ENCODE assay signal across 32 mouse cellular contexts in genomic region chr11:51303981-51304553, GRCm38 (mm10). TPM values are rescaled to one million over a fixed set of nuclear protein-coding genes. Genes with fewer than 3 reads are reported as not detected.
DNase-seq lines count a peak whose midpoint lies in the region; ATAC-seq lines count a peak whose summit lies in the region.
"Had no signal": no experiment of that assay in that cellular context is flagged by ENCODE, and none has a peak within 500 bp of the region (broad histone marks: within the 10 kb centered on the region; RNA-seq: fewer than 3 reads in every experiment).

No protein-coding gene starts in this region.

- no peak overlapping the region for H3K27ac ChIP-seq in limb, embryonic 11.5 days (replicated peaks; ENCODE audit: low read depth, low read length)
- H3K27ac ChIP-seq in kidney, embryonic 16.5 days (ENCODE audit: low read length) = no peak overlapping the region
- H3K27ac ChIP-seq: embryonic facial prominence, embryonic 13.5 days; forebrain, embryonic 13.5 days; gastrocnemius, adult 2 months; heart, embryonic 15.5 days; intestine, embryonic 15.5 days; limb, embryonic 15.5 days; liver, embryonic 14.5 days; midbrain, embryonic 15.5 days had no signal

- H3K4me1 ChIP-seq in limb, embryonic 11.5 days (ENCODE audit: control insufficient read depth, insufficient read depth, low read length) = no peaks in the 10 kb centered on the region
- H3K4me1 ChIP-seq in kidney, embryonic 16.5 days (ENCODE audit: insufficient read depth, low read length) = no peaks in the 10 kb centered on the region
- H3K4me1 ChIP-seq: forebrain, embryonic 13.5 days; heart, embryonic 15.5 days; intestine, embryonic 15.5 days; midbrain, embryonic 15.5 days had no signal

- no peaks in the 10 kb centered on the region for H3K9me3 ChIP-seq in limb, embryonic 11.5 days (ENCODE audit: control insufficient read depth, low read length)
- no peaks in the 10 kb centered on the region for H3K9me3 ChIP-seq in kidney, embryonic 16.5 days (ENCODE audit: low read length)
- H3K9me3 ChIP-seq: embryonic facial prominence, embryonic 13.5 days; forebrain, embryonic 13.5 days; G1E; heart, embryonic 15.5 days; intestine, embryonic 15.5 days; limb, embryonic 15.5 days; midbrain, embryonic 15.5 days had no signal

- no peak for ATAC-seq in limb, embryonic 11.5 days (ENCODE audit: insufficient number of reproducible peaks, low FRiP score, low TSS enrichment, low read depth)
- ATAC-seq in kidney, embryonic 16.5 days (ENCODE audit: low FRiP score, low TSS enrichment) = no peak
- ATAC-seq: forebrain, embryonic 13.5 days; hindbrain, embryonic 16.5 days; intestine, embryonic 15.5 days; midbrain, embryonic 15.5 days; Patski had no signal

- H3K4me2 ChIP-seq in limb, embryonic 11.5 days (ENCODE audit: low read depth, severe bottlenecking) = no peak overlapping the region
- H3K4me2 ChIP-seq in kidney, embryonic 16.5 days (replicated peaks; ENCODE audit: low read depth, low read length) = no peak overlapping the region
- H3K4me2 ChIP-seq: embryonic facial prominence, embryonic 13.5 days; forebrain, embryonic 13.5 days; heart, embryonic 15.5 days; intestine, embryonic 15.5 days; limb, embryonic 15.5 days; lung, embryonic 14.5 days; midbrain, embryonic 15.5 days had no signal

- no peak overlapping the region for H3K9ac ChIP-seq in limb, embryonic 11.5 days (ENCODE audit: low read length)
- H3K9ac ChIP-seq in kidney, embryonic 16.5 days (replicated peaks; ENCODE audit: low read length) = no peak overlapping the region
- H3K9ac ChIP-seq: embryonic facial prominence, embryonic 13.5 days; forebrain, embryonic 13.5 days; heart, embryonic 15.5 days; intestine, embryonic 15.5 days; limb, embryonic 15.5 days; liver, embryonic 14.5 days; lung, embryonic 14.5 days; midbrain, embryonic 15.5 days had no signal

- H3K4me3 ChIP-seq in limb, embryonic 11.5 days (ENCODE audit: low read depth, low read length) = no peak overlapping the region
- H3K4me3 ChIP-seq in kidney, embryonic 16.5 days (ENCODE audit: low read length) = no peak overlapping the region
- H3K4me3 ChIP-seq: embryonic facial prominence, embryonic 13.5 days; forebrain, embryonic 13.5 days; gastrocnemius, adult 2 months; heart, embryonic 15.5 days; intestine, embryonic 15.5 days; limb, embryonic 15.5 days; midbrain, embryonic 15.5 days had no signal

- DNase-seq in left cerebral cortex, adult 18-20 months (ENCODE audit: low spot score in 2 of 2) = peak; percentile 21 to 38
- no peak for DNase-seq in left cerebral cortex, adult 11 months (ENCODE audit: low spot score)
- DNase-seq in embryo, embryonic 10 days (ENCODE audit: low spot score) = peak; percentile 62
- peak; percentile 27 for DNase-seq in embryo, embryonic 9.5 days (ENCODE audit: extremely low spot score)
- peak; percentile 36 for DNase-seq in limb, embryonic 11.5 days (ENCODE audit: low spot score)
- no peak for DNase-seq in cerebellum, adult 9-10 months
- DNase-seq: adrenal gland, adult 2 months; B cell, adult 2 months; cerebellum, adult 18-20 months; cerebellum, postnatal 36 days; gastrocnemius, adult 2 months; heart, postnatal 4 days; kidney, adult 8-10 months; kidney, postnatal 14 days; lung, embryonic 14.5 days; thymus, postnatal 36 days had no signal

- H3K27me3 ChIP-seq in limb, embryonic 11.5 days (ENCODE audit: control insufficient read depth, insufficient read depth, low read length) = no peaks in the 10 kb centered on the region
- no peaks in the 10 kb centered on the region for H3K27me3 ChIP-seq in kidney, embryonic 16.5 days (ENCODE audit: insufficient read depth, low read length)
- H3K27me3 ChIP-seq: embryonic facial prominence, embryonic 13.5 days; forebrain, embryonic 13.5 days; heart, embryonic 15.5 days; intestine, embryonic 15.5 days; limb, embryonic 15.5 days; midbrain, embryonic 15.5 days; Patski had no signal

- H3K36me3 ChIP-seq in limb, embryonic 11.5 days (ENCODE audit: control insufficient read depth, insufficient read depth, low read length) = no peaks in the 10 kb centered on the region
- no peaks in the 10 kb centered on the region for H3K36me3 ChIP-seq in kidney, embryonic 16.5 days (ENCODE audit: insufficient read depth, low read length)
- H3K36me3 ChIP-seq: embryonic facial prominence, embryonic 13.5 days; G1E; heart, embryonic 15.5 days; intestine, embryonic 15.5 days; limb, embryonic 15.5 days; midbrain, embryonic 15.5 days had no signal

- 42% methylated on average over 12 of the region's 12 CpGs for WGBS in limb, embryonic 11.5 days
- 59% methylated on average over 12 of the region's 12 CpGs for WGBS in kidney, embryonic 16.5 days

RNA-seq across cellular contexts. Expression of gene Col23a1, which starts 14.3 kb away (rescaled TPM):
- total RNA-seq in left cerebral cortex, adult 18-20 months (2021) = 10 to 100 TPM in 1 of 2 experiments, 1 to 10 TPM in 1; 8.2 to 14.2 TPM
- polyA plus RNA-seq in limb, embryonic 11.5 days (2014; fragmentation: Nextera tagmentation; extraction: Ambion mirVana) = 21.1 and 26.6 TPM in 2 replicates
- 5.2 and 5.8 TPM in 2 replicates for polyA plus RNA-seq in kidney, embryonic 16.5 days (2015; fragmentation: Nextera tagmentation; extraction: Ambion mirVana)

RNA-seq across cellular contexts. Expression of gene BC049762, which starts 41.2 kb away (rescaled TPM):
- not detected for total RNA-seq in left cerebral cortex, adult 18-20 months (2021)
- polyA plus RNA-seq in limb, embryonic 11.5 days (2014; fragmentation: Nextera tagmentation; extraction: Ambion mirVana) = 0.61 and 0.69 TPM in 2 replicates
- 0.21 and 0.29 TPM in 2 replicates for polyA plus RNA-seq in kidney, embryonic 16.5 days (2015; fragmentation: Nextera tagmentation; extraction: Ambion mirVana)
- total RNA-seq: G1E; gastrocnemius, adult 2 months; gastrocnemius, postnatal 4 days; heart, postnatal 4 days; layer of hippocampus, adult 18-20 months; layer of hippocampus, postnatal 14 days; left cerebral cortex, postnatal 10 days; megakaryocyte, adult 5-6 weeks had no signal
- polyA plus RNA-seq: G1E had no signal

RNA-seq across cellular contexts. Expression of gene Clk4, which starts 42.5 kb away (rescaled TPM):
- 100 to 1,000 TPM; 105 to 112 TPM for total RNA-seq in left cerebral cortex, adult 18-20 months (2021)
- 147 and 160 TPM in 2 replicates for polyA plus RNA-seq in limb, embryonic 11.5 days (2014; fragmentation: Nextera tagmentation; extraction: Ambion mirVana)
- 113 and 128 TPM in 2 replicates for polyA plus RNA-seq in kidney, embryonic 16.5 days (2015; fragmentation: Nextera tagmentation; extraction: Ambion mirVana)

Comparison
In these comparisons a context has a peak if more than half of its experiments do, and no peak if none do; other contexts are left out.
1. DNase-seq: peak in left cerebral cortex, adult 18-20 months (2 of 2), embryo, embryonic 10 days (single experiment), embryo, embryonic 9.5 days (single experiment) and limb, embryonic 11.5 days (single experiment); none in left cerebral cortex, adult 11 months (single experiment) and cerebellum, adult 9-10 months (single experiment).